Mouse (Mus musculus): ENCODE measurements at regions not wholly inside any gene's neighbourhood (a gene's known extent, or its start where the extent isn't known, plus 50 kb on each side); places are given as distances from the start of the nearest gene placed in this dataset.

DNA sequence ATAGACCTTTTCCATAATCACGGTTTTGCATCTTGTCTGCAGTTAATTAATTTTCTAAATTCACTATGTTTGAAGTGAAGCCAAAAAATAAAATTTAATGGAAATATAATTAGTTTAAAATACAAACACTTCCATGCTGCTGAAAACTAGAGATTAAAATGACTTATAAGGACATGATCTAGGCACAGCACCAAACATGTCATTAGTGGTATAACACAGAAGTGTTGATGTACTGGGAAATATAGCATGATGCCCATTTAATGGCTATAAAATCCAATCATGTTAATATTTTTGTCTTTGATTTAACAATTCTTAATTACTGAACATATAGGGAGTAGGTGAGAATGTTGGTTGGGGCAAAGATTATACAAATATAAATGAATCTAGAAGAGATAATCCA is 487.5 kb upstream of the Gm38303 start:
- no peaks in the 10 kb centered on the region for H3K4me1 ChIP-seq
- H3K36me3 ChIP-seq = no peaks in the 10 kb centered on the region
- no peak for ATAC-seq (ENCODE audit: low FRiP score)
- H3K9me3 ChIP-seq (replicated peaks) = no peaks in the 10 kb centered on the region
- H3K4me3 ChIP-seq = no peak overlapping the region
- H3K27ac ChIP-seq = no peak overlapping the region
- whole genome bisulfite sequencing = 87% methylated on average over 1 of the region's 1 CpGs
- no peak overlapping the region for H3K9ac ChIP-seq
- H3K27me3 ChIP-seq = no peaks in the 10 kb centered on the region
- H3K4me2 ChIP-seq (replicated peaks) = no peak overlapping the region

- ATAC-seq (ENCODE audit: low FRiP score) = no peak
- H3K4me3 ChIP-seq = no peak overlapping the region
- H3K9ac ChIP-seq = no peak overlapping the region
- H3K36me3 ChIP-seq = no peaks in the 10 kb centered on the region
- H3K27me3 ChIP-seq = no peaks in the 10 kb centered on the region
- H3K4me1 ChIP-seq = no peaks in the 10 kb centered on the region
- H3K9me3 ChIP-seq (replicated peaks) = no peaks in the 10 kb centered on the region
- WGBS = 82% methylated on average over 1 of the region's 1 CpGs
- H3K4me2 ChIP-seq (replicated peaks) = no peak overlapping the region
- H3K27ac ChIP-seq = no peak overlapping the region
Observed at GRCm38 (mm10) chr3:10822566-10822965, 487.1 kb upstream of the Gm38303 start.

DNA sequence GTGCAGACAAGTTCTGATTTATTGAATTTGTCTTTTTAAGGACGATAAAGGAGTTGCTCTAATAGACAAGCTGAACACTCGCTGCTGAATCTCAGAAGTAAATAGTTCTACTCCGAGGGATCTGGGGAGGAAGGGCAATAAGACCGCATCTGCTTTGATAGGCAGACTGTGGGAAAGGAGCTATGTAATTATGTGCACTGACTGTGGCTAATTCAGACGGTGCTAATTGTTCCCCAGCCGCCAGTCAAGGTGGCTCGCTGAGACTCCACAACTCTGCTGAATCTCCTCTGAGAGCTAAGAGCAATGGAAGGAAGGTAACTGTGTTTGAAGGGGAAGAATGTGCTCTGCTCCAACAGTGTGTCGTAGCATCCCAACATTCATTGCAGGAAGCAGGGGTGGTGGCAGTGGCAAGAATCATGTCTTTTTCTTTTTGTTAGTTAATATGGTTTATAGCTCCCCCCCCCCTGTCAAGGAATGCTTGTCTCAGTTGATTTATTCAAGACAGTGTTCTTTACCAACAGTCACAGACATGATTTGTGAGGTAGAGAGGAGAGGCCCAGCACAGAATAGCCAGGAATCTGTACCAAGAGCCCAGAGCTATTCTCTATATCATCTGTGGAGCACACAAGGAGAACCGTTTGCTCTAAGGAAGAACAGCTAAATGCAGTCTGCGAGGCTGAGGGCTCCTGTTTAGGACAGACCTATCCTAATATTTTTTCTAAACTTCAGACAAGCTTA is 440.9 kb upstream of the Gm38303 start:
- Histone ChIP-seq H3K27ac (no peak overlapping the region), H3K9ac (no peak overlapping the region), H3K4me2 (replicated peaks) (no peak overlapping the region)

More for the DNA sequence above, 440.9 kb upstream of the Gm38303 start:
- Histone ChIP-seq H3K9me3 (replicated peaks) (no peaks in the 10 kb centered on the region), H3K4me1 (no peaks in the 10 kb centered on the region), H3K4me3 (no peak overlapping the region), H3K36me3 (no peaks in the 10 kb centered on the region), H3K27me3 (no peaks in the 10 kb centered on the region)
- 63% methylated on average over 10 of the region's 10 CpGs for WGBS
- ATAC-seq (ENCODE audit: low FRiP score) = peak; percentile 64; the same call in 1 of the 2 replicates

All from hindbrain, embryonic 12.5 days (tissue).